Mouse (Mus musculus) embryo, embryonic 11 days (tissue): ENCODE measurements around the gene H2-Aa.

Experiments used
- DNase-seq: peaks from one replicate; pipeline ENCODE4 v3.0.0-alpha.2; 2015

Gene H2-Aa

GRCm38 (mm10) chr17:34299356-34299755 is 11.7 kb upstream of the H2-Aa start:
- no peak for DNase-seq

GRCm38 (mm10) chr17:34295891-34296794 is 8.5 kb upstream of the H2-Aa start:
- peak; percentile 77 for DNase-seq

GRCm38 (mm10) chr17:34295307-34295706 is 7.7 kb upstream of the H2-Aa start:
- no peak for DNase-seq

- no peak for DNase-seq
These were observed 6.6 kb upstream of the H2-Aa start for GRCm38 (mm10) chr17:34294249-34294648.

- DNase-seq = no peak
These were observed 5.9 kb upstream of the H2-Aa start for GRCm38 (mm10) chr17:34293533-34293932.

- no peak for DNase-seq
These were observed 4.9 kb upstream of the H2-Aa start for GRCm38 (mm10) chr17:34292570-34292969.

GRCm38 (mm10) chr17:34291609-34292008 is 4.0 kb upstream of the H2-Aa start:
- DNase-seq = peak; percentile 90

GRCm38 (mm10) chr17:34288131-34288530 is 508 bp upstream of the H2-Aa start:
- no peak for DNase-seq

- no peak for DNase-seq
These were observed 624 bp downstream of the H2-Aa start for GRCm38 (mm10) chr17:34286999-34287398.

- no peak for DNase-seq
These were observed 1.1 kb downstream of the H2-Aa start for GRCm38 (mm10) chr17:34286501-34286900.

- DNase-seq = peak; percentile 30
These were observed 1.8 kb downstream of the H2-Aa start for GRCm38 (mm10) chr17:34285848-34286247.

- DNase-seq = no peak
These were observed 2.3 kb downstream of the H2-Aa start for GRCm38 (mm10) chr17:34285371-34285770.

- no peak for DNase-seq
These were observed 5.8 kb downstream of the H2-Aa start for GRCm38 (mm10) chr17:34281836-34282235.

- no peak for DNase-seq
These were observed 7.1 kb downstream of the H2-Aa start for GRCm38 (mm10) chr17:34280499-34281038.

- no peak for DNase-seq
These were observed 15.5 kb downstream of the H2-Aa start for GRCm38 (mm10) chr17:34272102-34272501.

GRCm38 (mm10) chr17:34270940-34271339 is 16.7 kb downstream of the H2-Aa start:
- no peak for DNase-seq

- no peak for DNase-seq
These were observed 17.4 kb downstream of the H2-Aa start for GRCm38 (mm10) chr17:34270230-34270629.

- no peak for DNase-seq
These were observed 17.8 kb downstream of the H2-Aa start for GRCm38 (mm10) chr17:34269817-34270216.

- no peak for DNase-seq
These were observed 18.9 kb downstream of the H2-Aa start for GRCm38 (mm10) chr17:34268748-34269147.

GRCm38 (mm10) chr17:34268262-34268661 is 19.4 kb downstream of the H2-Aa start:
- no peak for DNase-seq

GRCm38 (mm10) chr17:34264452-34265351 is 22.9 kb downstream of the H2-Aa start:
- DNase-seq = peak; percentile 67

- peak; percentile 75 for DNase-seq
These were observed 23.7 kb downstream of the H2-Aa start for GRCm38 (mm10) chr17:34263811-34264371.

GRCm38 (mm10) chr17:34263068-34263467 is 24.6 kb downstream of the H2-Aa start:
- DNase-seq = peak; percentile 87
